Mouse (Mus musculus) gastrocnemius, postnatal 10 days (tissue): ENCODE data around the gene Shroom1. TPM values are rescaled to one million over a fixed set of nuclear protein-coding genes. Genes with fewer than 3 reads are reported as not detected.
A peak's percentile ranks its signal among the peaks of the same experiment; 100 is the strongest.

ENCODE experiments used
- DNase-seq: peaks from one replicate; pipeline ENCODE4 v3.0.0; 2021; ENCODE audit warnings: mixed read lengths
- total RNA-seq, 2 experiments: library from RNA; stranded (reverse); gene quantifications; 2 replicates each; pipeline ENCODE4 v1.2.3; 2021

Gene Shroom1
- total RNA-seq, 2 experiments from 2014 or later = 0.45 to 0.54 TPM

- DNase-seq = no peak
Observed at GRCm38 (mm10) chr11:53479783-53480301, 22.8 kb downstream of the Shroom1 start, which contains the start of the genes Gm9945 and Sowaha. Gene Gm9945 (plus strand): TSS chr11:53480166. Gene Sowaha (minus strand): TSS chr11:53480274.

GRCm38 (mm10) chr11:53481088-53481730 lies 24.2 kb downstream of the Shroom1 start:
- DNase-seq = no peak

GRCm38 (mm10) chr11:53483159-53483891 lies 26.3 kb downstream of the Shroom1 start:
- DNase-seq = no peak

GRCm38 (mm10) chr11:53485719-53486118 lies 28.7 kb downstream of the Shroom1 start:
- no peak for DNase-seq

GRCm38 (mm10) chr11:53486351-53486750 lies 29.3 kb downstream of the Shroom1 start:
- no peak for DNase-seq

- DNase-seq = no peak
Observed at GRCm38 (mm10) chr11:53486822-53487594, 30.0 kb downstream of the Shroom1 start.

- DNase-seq = no peak
Observed at GRCm38 (mm10) chr11:53489007-53489406, 32.0 kb downstream of the Shroom1 start.

- no peak for DNase-seq
Observed at GRCm38 (mm10) chr11:53489421-53489820, 32.4 kb downstream of the Shroom1 start.

GRCm38 (mm10) chr11:53491954-53492401 lies 35.0 kb downstream of the Shroom1 start:
- DNase-seq = no peak

- no peak for DNase-seq
Observed at GRCm38 (mm10) chr11:53493243-53493955, 36.4 kb downstream of the Shroom1 start.

- no peak for DNase-seq
Observed at GRCm38 (mm10) chr11:53495417-53495816, 38.4 kb downstream of the Shroom1 start.

- no peak for DNase-seq
Observed at GRCm38 (mm10) chr11:53496946-53497345, 39.9 kb downstream of the Shroom1 start.

- DNase-seq = no peak
Observed at GRCm38 (mm10) chr11:53500569-53500968, 43.6 kb downstream of the Shroom1 start.

- no peak for DNase-seq
Observed at GRCm38 (mm10) chr11:53502039-53502765, 45.2 kb downstream of the Shroom1 start.

GRCm38 (mm10) chr11:53503738-53504137 lies 46.7 kb downstream of the Shroom1 start:
- no peak for DNase-seq

GRCm38 (mm10) chr11:53504376-53504775 lies 47.4 kb downstream of the Shroom1 start:
- no peak for DNase-seq

GRCm38 (mm10) chr11:53505026-53505663 lies 48.1 kb downstream of the Shroom1 start:
- no peak for DNase-seq

GRCm38 (mm10) chr11:53507098-53507805 lies 50.2 kb downstream of the Shroom1 start:
- DNase-seq = no peak

GRCm38 (mm10) chr11:53508152-53508551 lies 51.1 kb downstream of the Shroom1 start:
- peak; percentile 42 for DNase-seq

GRCm38 (mm10) chr11:53508591-53508990 lies 51.6 kb downstream of the Shroom1 start:
- DNase-seq = no peak
